Mouse (Mus musculus) hindbrain, postnatal 0 days (tissue): Measurements from ENCODE around the gene Lrig1. TPM values are rescaled to one million over a fixed set of nuclear protein-coding genes. Genes with fewer than 3 reads are reported as not detected.
A peak's percentile ranks its signal among the peaks of the same experiment; 100 is the strongest.

Source experiments
- ATAC-seq: fragments of 200-750 bp; cut with Nextera tagmentation; 2 replicates; pipeline ENCODE4 v1.8.0; 2017; ENCODE audit warnings: mild to moderate bottlenecking, moderate TSS enrichment, moderate library complexity
- DNase-seq: peaks from one replicate; pipeline ENCODE4 v3.0.0-alpha.2; 2015; ENCODE audit warnings: low spot score
- H3K27ac ChIP-seq: fragments of 300-500 bp; sonication (generic); 2 replicates; pipeline ENCODE4 v1.5.1; 2014; ENCODE audit warnings: mild to moderate bottlenecking
- H3K27me3 ChIP-seq: fragments of 300-500 bp; sonication (generic); 2 replicates; pipeline ENCODE4 v1.6.1; 2014; ENCODE audit warnings: low read length, mixed read lengths; ENCODE audit not compliant: insufficient read depth
- H3K36me3 ChIP-seq: fragments of 300-500 bp; sonication (generic); 2 replicates; pipeline ENCODE4 v1.6.1; 2014; ENCODE audit warnings: low read length, mixed read lengths; ENCODE audit not compliant: insufficient read depth
- H3K4me1 ChIP-seq: fragments of 300-500 bp; sonication (generic); 2 replicates; pipeline ENCODE4 v1.6.1; 2014; ENCODE audit warnings: antibody characterized with exemption, low read length, mixed read lengths; ENCODE audit not compliant: insufficient read depth
- H3K4me2 ChIP-seq: fragments of 300-500 bp; sonication (generic); 2 replicates; pipeline ENCODE4 v1.6.1; 2014; ENCODE audit warnings: low read depth, mild to moderate bottlenecking, low read length, moderate library complexity, mixed read lengths
- H3K4me3 ChIP-seq: fragments of 300-500 bp; sonication (generic); 2 replicates; pipeline ENCODE4 v1.5.1; 2014; ENCODE audit warnings: low read length
- H3K9ac ChIP-seq: fragments of 300-500 bp; sonication (generic); replicated peaks from 2 replicates; pipeline ENCODE4 v1.6.1; 2014; ENCODE audit warnings: mild to moderate bottlenecking, low read length, moderate library complexity, mixed read lengths
- H3K9me3 ChIP-seq: fragments of 300-500 bp; sonication (generic); 2 replicates; pipeline ENCODE4 v1.6.1; 2016; ENCODE audit warnings: low read length, mixed read lengths
- CTCF ChIP-seq: IDR thresholded peaks from 2 replicates; pipeline ENCODE4 v1.5.1; 2016; ENCODE audit warnings: antibody characterized with exemption, control low read depth, low read depth
- WGBS: fragments of 180-500 bp; shearing (Covaris S2); extraction: QIAGEN DNeasy Blood & Tissue Kit; methylation state at CpG from one replicate; pipeline ENCODE4 v1.1.7; 2014; 5-methylcytosine and 5-hydroxymethylcytosine counted together
- polyA plus RNA-seq: library from polyadenylated mRNA; unstranded; fragments of >200 nt; fragmentation: Nextera tagmentation; extraction: Ambion mirVana; gene quantifications from 2 replicates; pipeline ENCODE4 v1.2.1, GENCODE M21; 2015
- total RNA-seq: library from RNA; depleted of rRNA; stranded (reverse); fragments of >200 nt; gene quantifications from 2 replicates; pipeline ENCODE4 v1.2.3, GENCODE M21; 2014

Gene Lrig1
- total and polyA plus RNA-seq, 2 experiments from 2014 or later: 23.0 to 146 TPM

GRCm38 (mm10) chr6:94709832-94710231 lies 9.9 kb upstream of the Lrig1 start:
- Histone ChIP-seq H3K4me2 (no peak overlapping the region), H3K36me3 (no peaks in the 10 kb centered on the region), H3K4me3 (no peak overlapping the region), H3K4me1 (no peaks in the 10 kb centered on the region), H3K27me3 (no peaks in the 10 kb centered on the region), H3K9ac (no peak overlapping the region), H3K27ac (no peak overlapping the region), H3K9me3 (no peaks in the 10 kb centered on the region)
- DNase-seq (no peak), ATAC-seq (no peak)
- no peak for TF ChIP-seq CTCF
- 67% methylated on average over 3 of the region's 3 CpGs for WGBS

- Histone ChIP-seq H3K27me3 (no peaks in the 10 kb centered on the region), H3K4me3 (no peak overlapping the region), H3K4me2 (no peak overlapping the region), H3K4me1 (no peaks in the 10 kb centered on the region), H3K9ac (no peak overlapping the region), H3K9me3 (no peaks in the 10 kb centered on the region), H3K36me3 (no peaks in the 10 kb centered on the region), H3K27ac (no peak overlapping the region)
- DNase-seq (no peak), ATAC-seq (no peak)
- TF ChIP-seq CTCF: no peak
- 78% methylated on average over 1 of the region's 1 CpGs for WGBS
Observed at GRCm38 (mm10) chr6:94709150-94709549, 9.2 kb upstream of the Lrig1 start.

GRCm38 (mm10) chr6:94707254-94707653 lies 7.3 kb upstream of the Lrig1 start:
- H3K4me3 ChIP-seq: no peak overlapping the region

GRCm38 (mm10) chr6:94705931-94706330 lies 6.0 kb upstream of the Lrig1 start:
- WGBS: 84% methylated on average over 1 of the region's 1 CpGs
- ATAC-seq (no peak), DNase-seq (no peak)
- Histone ChIP-seq H3K4me3 (no peak overlapping the region), H3K36me3 (no peaks in the 10 kb centered on the region), H3K27ac (no peak overlapping the region), H3K4me1 (peaks cover 7% of the 10 kb centered on the region; the same call in 1 of the 2 replicates), H3K4me2 (no peak overlapping the region), H3K9me3 (no peaks in the 10 kb centered on the region), H3K9ac (no peak overlapping the region), H3K27me3 (0 out of 2 replicates have a peak, but pooled peaks cover 3% of the 10 kb centered on the region)
- no peak for TF ChIP-seq CTCF

More at GRCm38 (mm10) chr6:94707254-94707653, 7.3 kb upstream of the Lrig1 start:
- DNase-seq: no peak
- H3K9ac ChIP-seq: no peak overlapping the region
- no peaks in the 10 kb centered on the region for H3K9me3 ChIP-seq
- no peaks in the 10 kb centered on the region for H3K4me1 ChIP-seq
- no peaks in the 10 kb centered on the region for H3K36me3 ChIP-seq
- no peak overlapping the region for H3K4me2 ChIP-seq
- H3K27me3 ChIP-seq: 0 out of 2 replicates have a peak, but pooled peaks cover under 1% of the 10 kb centered on the region
- no peak overlapping the region for H3K27ac ChIP-seq
- no peak for TF ChIP-seq CTCF
- WGBS: 85% methylated on average over 5 of the region's 5 CpGs
- no peak for ATAC-seq

- H3K4me1 ChIP-seq: peaks cover 11% of the 10 kb centered on the region; the same call in 1 of the 2 replicates
- WGBS: 94% methylated on average over 6 of the region's 6 CpGs
- H3K4me2 ChIP-seq: no peak overlapping the region
- H3K4me3 ChIP-seq: no peak overlapping the region
- DNase-seq: no peak
- H3K36me3 ChIP-seq: no peaks in the 10 kb centered on the region
- H3K9ac ChIP-seq: no peak overlapping the region
- ATAC-seq: no peak
- no peak for TF ChIP-seq CTCF
- H3K9me3 ChIP-seq: no peaks in the 10 kb centered on the region
- 0 out of 2 replicates have a peak, but pooled peaks cover 3% of the 10 kb centered on the region for H3K27me3 ChIP-seq
- H3K27ac ChIP-seq: no peak overlapping the region
Observed at GRCm38 (mm10) chr6:94702993-94703392, 3.0 kb upstream of the Lrig1 start.

GRCm38 (mm10) chr6:94701071-94701470 lies 1.1 kb upstream of the Lrig1 start:
- Histone ChIP-seq H3K4me3 (peak overlapping the region; percentile 85), H3K27ac (no peak overlapping the region), H3K27me3 (0 out of 2 replicates have a peak, but pooled peaks cover 3% of the 10 kb centered on the region), H3K4me2 (peak overlapping the region; percentile 88), H3K9ac (no peak overlapping the region), H3K36me3 (no peaks in the 10 kb centered on the region), H3K4me1 (peaks cover 11% of the 10 kb centered on the region; the same call in 1 of the 2 replicates), H3K9me3 (no peaks in the 10 kb centered on the region)
- TF ChIP-seq CTCF: peak; percentile 45
- 3% methylated on average over 18 of the region's 18 CpGs for WGBS
- DNase-seq (peak; percentile 70), ATAC-seq (no peak)

GRCm38 (mm10) chr6:94700612-94701011 lies 654 bp upstream of the Lrig1 start:
- no peak for TF ChIP-seq CTCF
- ATAC-seq: no peak
- Histone ChIP-seq H3K9me3 (no peaks in the 10 kb centered on the region), H3K9ac (0 out of 2 replicates have a peak overlapping the region, but pooled peaks have one; percentile 90), H3K4me1 (peaks cover 11% of the 10 kb centered on the region; the same call in 1 of the 2 replicates), H3K27me3 (0 out of 2 replicates have a peak, but pooled peaks cover 3% of the 10 kb centered on the region), H3K4me3 (peak overlapping the region; percentile 85), H3K27ac (no peak overlapping the region), H3K4me2 (peak overlapping the region; percentile 88), H3K36me3 (no peaks in the 10 kb centered on the region)
- DNase-seq: peak; percentile 66
- under 1% methylated on average over 8 of the region's 8 CpGs for WGBS
